Mouse (Mus musculus) cortical plate, adult 2 months (tissue): ENCODE measurements at regions not wholly inside any gene's neighbourhood (a gene's known extent, or its start where the extent isn't known, plus 50 kb on each side); places are given as distances from the start of the nearest gene placed in this dataset.
A peak's percentile ranks its signal among the peaks of the same experiment; 100 is the strongest.
"Not testable (repeated sequence)": the region's sequence is repeated elsewhere in the genome, so short reads cannot be mapped to it uniquely, and the experiment has no call there.

Source experiments
- H3K27ac ChIP-seq: fragments of 200-500 bp; 2 replicates; pipeline ENCODE4 v1.5.1; 2012; ENCODE audit warnings: low read length, control low read depth, inconsistent platforms; ENCODE audit not compliant: insufficient read depth
- H3K4me1 ChIP-seq: fragments of 200-500 bp; 2 replicates; pipeline ENCODE4 v1.6.1; 2011; ENCODE audit warnings: low read length; ENCODE audit not compliant: control insufficient read depth, insufficient read depth
- H3K4me3 ChIP-seq: fragments of 200-500 bp; 2 replicates; pipeline ENCODE4 v1.5.1; 2011; ENCODE audit warnings: mild to moderate bottlenecking, low read length, control low read depth; ENCODE audit not compliant: insufficient read depth
- CTCF ChIP-seq: fragments of 200-500 bp; IDR thresholded peaks from 2 replicates; pipeline ENCODE4 v1.5.1; 2011; ENCODE audit warnings: mild to moderate bottlenecking, control low read depth, low read length; ENCODE audit not compliant: insufficient read depth; ENCODE audit errors: extremely low read depth
- POLR2A ChIP-seq: fragments of 200-500 bp; IDR thresholded peaks from 2 replicates; pipeline ENCODE4 v1.6.1; 2011; ENCODE audit warnings: mild to moderate bottlenecking, low read length, control low read depth; ENCODE audit not compliant: insufficient read depth; ENCODE audit errors: extremely low read depth

- Histone ChIP-seq H3K27ac (no peak overlapping the region), H3K4me3 (no peak overlapping the region), H3K4me1 (no peaks in the 10 kb centered on the region)
- TF ChIP-seq CTCF (no peak), POLR2A (no peak)
Measured at GRCm38 (mm10) chr13:25639522-25640291, 369.4 kb upstream of the Nrsn1 start.

DNA sequence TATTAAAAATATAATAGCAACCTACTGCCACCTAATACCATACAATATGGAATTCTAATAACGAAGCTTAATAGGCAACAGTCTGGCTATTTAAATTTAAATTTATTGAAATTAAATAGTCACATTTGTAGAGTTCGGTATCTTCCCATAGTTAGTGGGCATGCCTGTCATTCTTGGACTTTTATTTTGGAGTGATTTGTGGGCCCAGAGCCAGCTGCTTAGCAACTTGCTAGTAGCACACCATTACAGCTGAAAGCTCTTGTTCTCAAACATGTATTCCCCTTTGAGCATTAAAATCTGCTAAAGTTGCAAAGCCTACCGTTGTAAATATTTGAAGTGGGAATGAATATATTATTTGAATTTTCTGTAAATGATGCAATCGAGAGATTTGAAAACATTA, 359.2 kb upstream of the Nrsn1 start:
- Histone ChIP-seq H3K4me3 (no peak overlapping the region), H3K27ac (no peak overlapping the region), H3K4me1 (no peaks in the 10 kb centered on the region)
- TF ChIP-seq POLR2A (no peak), CTCF (no peak)

DNA sequence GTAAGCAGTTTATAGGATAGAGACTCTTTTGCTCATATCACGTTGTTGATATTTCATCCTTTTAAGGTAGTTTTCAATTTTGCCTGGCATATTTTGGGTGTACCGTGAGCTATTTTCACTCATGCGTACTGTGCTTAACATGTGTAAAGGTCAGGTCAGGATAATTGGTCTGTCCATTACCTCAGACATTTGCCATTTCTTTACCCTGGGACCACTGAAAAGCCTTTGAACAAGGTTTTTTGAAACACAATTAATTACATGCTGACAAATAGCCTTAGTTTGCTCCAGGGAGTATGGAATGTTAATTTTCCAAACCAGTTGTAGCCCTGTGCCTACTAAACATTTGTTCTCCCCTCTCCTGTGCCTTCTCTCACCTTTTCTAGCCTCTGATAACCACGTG, 347.3 kb upstream of the Nrsn1 start:
- Histone ChIP-seq H3K27ac (no peak overlapping the region), H3K4me3 (no peak overlapping the region), H3K4me1 (no peaks in the 10 kb centered on the region)
- TF ChIP-seq CTCF (no peak), POLR2A (no peak)

GRCm38 (mm10) chr13:25611986-25612385, 341.7 kb upstream of the Nrsn1 start:
- Histone ChIP-seq H3K27ac (no peak overlapping the region), H3K4me3 (no peak overlapping the region), H3K4me1 (no peaks in the 10 kb centered on the region)
- TF ChIP-seq CTCF, result no peak
- TF ChIP-seq POLR2A, result no peak

GRCm38 (mm10) chr13:25609641-25610040, 339.3 kb upstream of the Nrsn1 start:
- Histone ChIP-seq H3K27ac (no peak overlapping the region), H3K4me3 (no peak overlapping the region), H3K4me1 (no peaks in the 10 kb centered on the region)
- TF ChIP-seq POLR2A, result no peak
- no peak for TF ChIP-seq CTCF

DNA sequence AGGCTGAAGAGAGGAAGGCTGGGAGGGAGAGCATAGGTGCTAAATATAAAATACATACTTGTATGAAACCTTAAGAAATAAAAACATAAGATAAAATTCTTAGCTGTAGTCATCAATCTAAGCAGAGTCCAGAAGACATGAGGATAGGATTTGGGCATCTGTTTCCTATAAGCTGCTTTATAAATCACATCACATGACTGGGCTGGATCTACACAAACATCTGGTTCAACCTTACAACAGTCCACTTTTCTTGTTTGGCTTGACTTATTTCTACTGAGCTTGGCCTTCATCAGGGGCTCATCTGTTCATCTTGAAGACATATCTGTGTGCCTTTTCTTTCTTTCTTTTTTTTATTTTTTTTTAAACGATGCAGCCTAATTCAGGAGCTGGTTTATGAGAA, 338.9 kb upstream of the Nrsn1 start:
- TF ChIP-seq POLR2A (no peak), CTCF (no peak)
- no peaks in the 10 kb centered on the region for H3K4me1 ChIP-seq
- no peak overlapping the region for H3K27ac ChIP-seq
- no peak overlapping the region for H3K4me3 ChIP-seq

DNA sequence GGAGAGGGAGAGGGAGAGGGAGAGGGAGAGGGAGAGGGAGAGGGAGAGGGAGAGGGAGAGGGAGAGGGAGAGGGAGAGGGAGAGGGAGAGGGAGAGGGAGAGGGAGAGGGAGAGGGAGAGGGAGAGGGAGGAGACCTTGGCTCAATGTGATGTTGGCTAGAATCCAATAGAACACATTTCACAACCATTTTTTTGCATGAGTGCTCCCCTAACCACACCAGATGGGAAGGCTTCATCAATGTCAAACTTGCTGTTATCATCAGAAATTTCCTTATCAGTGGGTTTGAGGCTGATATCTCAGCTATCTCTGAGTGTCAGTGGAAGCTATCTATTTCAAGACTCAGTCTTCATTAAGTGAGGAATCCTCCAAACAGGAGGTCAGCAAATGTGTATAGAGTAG, 331.0 kb upstream of the Nrsn1 start:
- not testable (repeated sequence) for H3K4me1 ChIP-seq, H3K27ac ChIP-seq, H3K4me3 ChIP-seq

- TF ChIP-seq POLR2A (no peak), CTCF (no peak)
- Histone ChIP-seq H3K4me3 (no peak overlapping the region), H3K27ac (no peak overlapping the region), H3K4me1 (no peaks in the 10 kb centered on the region)
Measured at GRCm38 (mm10) chr13:25594629-25595028, 324.3 kb upstream of the Nrsn1 start.

DNA sequence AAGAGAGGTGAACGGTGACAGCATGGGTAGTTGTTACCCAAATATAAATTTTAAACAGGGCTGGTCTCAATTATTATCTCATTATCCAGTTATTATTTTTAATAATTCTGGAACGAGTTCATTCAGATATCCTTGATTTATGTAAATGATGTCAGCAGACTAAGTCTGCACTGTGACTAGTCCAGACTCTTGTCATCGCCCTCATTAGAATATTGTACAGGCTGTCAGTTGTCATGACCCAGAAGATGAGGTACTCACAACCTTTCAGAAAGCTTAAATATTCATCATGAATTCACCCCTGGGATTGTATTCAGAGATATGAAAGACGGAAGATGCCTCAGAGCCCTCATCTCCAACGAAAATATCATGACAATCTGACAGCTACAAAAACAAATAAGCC, 300.3 kb upstream of the Nrsn1 start:
- TF ChIP-seq CTCF, result no peak
- Histone ChIP-seq H3K27ac (no peak overlapping the region), H3K4me3 (no peak overlapping the region), H3K4me1 (no peaks in the 10 kb centered on the region)

DNA sequence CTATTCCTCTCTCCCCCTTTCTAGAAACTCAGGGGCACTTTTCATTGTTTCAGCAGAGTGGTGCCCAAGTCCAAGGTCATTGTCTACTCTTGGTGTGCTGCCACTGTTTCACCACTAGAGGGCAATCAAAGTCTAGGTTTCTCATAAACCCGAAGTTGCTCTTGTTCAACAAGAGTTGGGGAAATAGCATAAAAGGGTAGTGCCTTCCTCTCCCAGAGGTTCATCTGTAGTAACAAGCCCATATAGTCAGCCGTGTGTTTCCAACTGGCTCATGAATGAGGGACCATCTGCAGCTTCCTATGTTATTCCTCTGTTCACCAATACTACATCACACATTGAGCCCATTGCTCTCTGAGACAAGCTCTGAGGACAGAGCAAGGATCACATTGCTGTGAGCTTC, 292.4 kb upstream of the Nrsn1 start:
- no peak overlapping the region for H3K27ac ChIP-seq
- no peaks in the 10 kb centered on the region for H3K4me1 ChIP-seq
- no peak for TF ChIP-seq POLR2A
- TF ChIP-seq CTCF, result peak; percentile 74
- no peak overlapping the region for H3K4me3 ChIP-seq
